Mouse (Mus musculus): ENCODE measurements around the gene Znrf4.
"Not testable (repeated sequence)": the region's sequence is repeated elsewhere in the genome, so short reads cannot be mapped to it uniquely, and the experiment has no call there.

Znrf4 gene

DNA sequence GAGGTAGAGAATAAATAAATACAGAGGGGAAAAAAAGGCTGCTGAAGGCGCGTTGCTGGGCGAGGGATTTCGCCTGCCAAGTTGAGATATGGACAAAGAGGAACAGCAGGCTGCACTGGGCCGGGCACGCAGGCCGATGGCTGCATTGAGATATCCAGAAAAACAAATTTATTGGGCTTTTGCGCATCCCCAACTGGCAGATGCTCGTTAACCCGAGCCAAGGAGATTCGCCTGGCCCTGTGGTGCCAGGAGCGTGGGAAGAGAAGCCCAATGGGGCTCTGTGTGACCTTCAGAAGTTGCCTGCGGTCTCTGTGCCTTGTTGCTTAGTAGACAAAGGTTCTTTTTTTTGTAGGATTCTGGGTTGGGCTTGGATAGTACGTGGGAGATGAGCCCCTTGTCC is 24.0 kb upstream of the Znrf4 start:
- no peak for DNase-seq (ENCODE audit: low spot score)

DNA sequence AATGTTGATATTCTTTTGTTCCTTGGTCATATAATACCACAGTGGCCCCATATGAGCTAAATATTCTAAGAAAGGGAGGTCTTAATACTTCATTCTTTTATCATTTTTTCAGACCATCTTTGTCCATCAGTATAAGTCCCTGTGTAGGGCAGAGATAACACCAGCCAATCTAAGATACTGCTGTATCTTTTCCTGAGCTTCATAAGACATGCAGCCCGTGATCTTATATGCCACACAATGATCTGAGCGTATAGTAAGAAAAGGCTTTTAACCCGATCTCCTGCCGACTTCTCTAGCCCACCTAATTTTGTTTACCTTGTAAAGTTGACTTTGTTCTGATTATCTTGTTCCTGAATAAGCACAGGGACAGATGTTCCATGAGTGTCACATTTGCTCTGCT is 12.7 kb upstream of the Znrf4 start:
- no peak for DNase-seq (ENCODE audit: low spot score)

DNA sequence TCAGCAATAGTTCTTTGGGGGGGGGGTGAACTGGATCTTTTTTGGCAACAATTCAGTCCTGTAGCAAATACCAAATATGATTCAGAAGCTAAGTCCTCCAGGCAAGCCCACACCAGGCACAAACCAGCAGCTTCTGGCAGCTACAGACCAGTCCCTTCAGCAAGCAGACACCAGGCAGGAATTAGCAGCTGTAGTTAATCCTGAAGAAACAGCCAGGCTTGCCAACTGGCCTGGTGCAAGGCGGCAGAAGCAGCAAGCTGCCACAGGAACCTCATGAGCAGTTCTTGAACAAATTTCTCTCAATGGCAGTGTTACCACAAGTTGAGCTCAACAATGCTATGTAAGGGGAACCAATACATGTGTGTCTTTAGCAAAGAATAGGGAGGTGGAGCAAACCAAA is 10.5 kb upstream of the Znrf4 start:
- no peak for DNase-seq (ENCODE audit: low spot score)

DNA sequence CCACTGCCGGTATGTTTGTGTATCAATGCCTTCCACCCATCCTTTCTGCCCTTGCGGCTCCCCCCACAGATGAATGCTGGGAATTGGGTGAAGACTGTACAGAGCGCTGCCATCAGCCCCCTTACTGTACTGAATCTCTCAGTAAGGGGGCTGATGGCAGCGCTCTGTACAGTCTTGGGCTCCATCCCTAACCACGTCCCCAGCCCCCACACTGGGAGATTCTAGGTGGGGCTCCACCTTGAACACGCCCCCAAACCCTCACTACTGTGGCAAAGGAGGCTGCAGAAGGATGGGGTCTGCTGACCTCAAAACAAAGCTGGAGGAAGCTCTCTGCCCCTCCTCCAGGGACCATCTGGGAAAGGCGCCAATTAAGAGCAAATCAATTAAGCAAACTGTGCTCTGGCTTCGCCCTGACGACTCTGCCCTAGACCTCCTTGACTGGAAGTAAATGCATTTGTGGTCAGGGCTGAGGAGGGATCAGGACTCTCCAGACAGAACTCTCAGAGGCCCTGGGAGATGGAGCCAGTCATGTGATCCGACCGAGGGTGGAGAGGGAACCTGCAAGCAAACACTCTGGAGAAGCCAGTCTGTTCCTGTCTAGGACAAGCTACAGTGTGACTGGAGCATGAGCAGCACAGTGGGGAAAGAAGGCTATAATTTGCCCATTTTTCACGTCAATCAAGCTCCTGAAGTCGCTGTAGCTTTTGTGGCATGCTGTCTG is 3.6 kb upstream of the Znrf4 start:
- DNase-seq (ENCODE audit: low spot score) = no peak

DNA sequence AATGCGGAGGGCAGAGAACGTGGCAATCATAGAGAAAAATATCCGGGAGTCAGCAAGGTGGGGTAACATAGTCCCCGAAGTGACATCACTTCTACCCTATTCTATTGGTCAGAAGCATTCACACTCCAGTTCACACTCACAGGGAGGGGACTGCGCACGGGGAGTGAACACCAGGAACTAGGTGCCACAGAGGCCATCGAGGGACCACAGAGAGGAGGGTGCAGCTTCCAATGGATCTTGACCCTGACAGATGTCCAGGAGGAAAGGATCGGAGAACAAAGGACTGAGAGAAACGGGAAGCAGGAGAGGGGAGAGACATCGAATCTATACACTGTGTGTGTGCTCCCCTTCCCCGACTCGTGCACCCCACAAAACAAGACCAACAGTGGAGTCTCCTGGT is 2.7 kb upstream of the Znrf4 start:
- DNase-seq (ENCODE audit: low spot score) = no peak

DNA sequence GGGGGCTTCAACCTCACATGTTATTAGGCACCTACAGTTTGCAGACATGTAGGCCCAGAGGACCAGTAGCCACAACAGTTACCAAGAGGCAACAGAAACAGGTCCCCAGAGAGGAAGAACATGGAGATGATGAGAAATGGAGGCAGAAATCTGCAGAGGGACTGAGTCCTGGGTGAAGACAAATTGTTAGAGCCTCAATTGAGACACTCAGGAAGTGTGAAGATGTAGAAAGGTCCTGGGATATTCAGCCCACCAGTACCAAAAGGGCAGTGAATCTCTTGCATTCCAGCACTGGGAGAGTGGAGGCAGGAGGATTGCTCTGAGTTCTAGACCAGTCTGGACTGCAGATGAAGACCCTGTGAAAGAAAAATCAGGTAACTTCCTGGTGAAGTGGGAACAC is 2.1 kb upstream of the Znrf4 start:
- no peak for DNase-seq (ENCODE audit: low spot score)

DNA sequence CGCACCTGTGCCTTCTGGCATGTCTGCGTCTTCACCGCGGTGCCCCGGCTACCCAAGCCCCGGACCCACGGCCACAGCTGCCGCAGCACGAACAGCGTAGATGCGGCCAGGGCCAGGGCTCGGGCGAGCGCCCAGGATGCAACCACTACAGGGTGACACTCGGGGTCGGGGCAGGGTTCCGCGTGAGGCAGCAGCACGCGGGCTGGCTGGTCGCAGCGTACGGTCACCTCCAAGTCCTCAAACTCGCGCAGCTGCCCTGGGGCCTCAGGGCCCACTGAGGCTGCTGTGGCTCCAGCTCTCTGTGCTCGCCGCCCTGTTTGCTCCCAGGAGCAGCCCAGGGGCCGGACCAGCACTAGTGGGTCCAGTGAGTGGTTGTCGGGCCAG is 532 bp downstream of the Znrf4 start:
- no peak for DNase-seq (ENCODE audit: low spot score)

DNA sequence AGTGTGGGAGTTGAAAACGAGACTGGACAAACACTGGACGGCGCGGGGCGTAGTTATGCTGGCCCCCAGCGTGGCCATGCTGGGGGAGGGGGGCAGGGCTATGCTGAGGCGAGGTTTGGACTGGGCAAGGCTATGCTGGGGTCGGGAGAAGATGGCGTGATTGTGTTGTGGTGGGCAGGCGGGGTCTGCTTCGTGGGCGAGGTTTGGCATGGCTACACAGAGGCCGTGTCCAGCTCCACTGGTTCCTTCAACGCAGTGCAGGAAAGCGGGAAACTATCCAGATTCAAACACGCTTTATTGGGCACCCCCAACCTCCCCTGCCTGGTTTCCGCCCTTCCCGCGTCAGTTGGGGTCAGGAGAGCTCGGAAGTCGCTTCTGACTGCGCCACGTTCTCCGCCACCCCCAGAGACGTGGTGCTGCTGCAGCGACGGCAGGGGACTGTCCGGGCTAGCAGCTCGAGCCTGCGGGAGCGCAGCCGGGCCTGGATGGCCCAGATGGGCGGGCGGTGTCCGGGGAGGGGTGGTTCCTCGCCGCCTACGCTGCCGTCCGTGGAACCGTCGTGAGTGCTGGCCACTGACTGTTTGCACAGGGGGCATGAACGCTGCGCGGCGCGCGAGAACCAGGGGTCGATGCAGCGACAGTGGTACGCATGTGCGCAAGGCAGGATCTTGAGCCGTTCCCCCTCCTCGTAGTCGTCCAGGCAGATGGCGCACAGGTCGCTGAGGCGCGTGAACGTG is 1.1 kb downstream of the Znrf4 start:
- DNase-seq (ENCODE audit: low spot score) = no peak

DNA sequence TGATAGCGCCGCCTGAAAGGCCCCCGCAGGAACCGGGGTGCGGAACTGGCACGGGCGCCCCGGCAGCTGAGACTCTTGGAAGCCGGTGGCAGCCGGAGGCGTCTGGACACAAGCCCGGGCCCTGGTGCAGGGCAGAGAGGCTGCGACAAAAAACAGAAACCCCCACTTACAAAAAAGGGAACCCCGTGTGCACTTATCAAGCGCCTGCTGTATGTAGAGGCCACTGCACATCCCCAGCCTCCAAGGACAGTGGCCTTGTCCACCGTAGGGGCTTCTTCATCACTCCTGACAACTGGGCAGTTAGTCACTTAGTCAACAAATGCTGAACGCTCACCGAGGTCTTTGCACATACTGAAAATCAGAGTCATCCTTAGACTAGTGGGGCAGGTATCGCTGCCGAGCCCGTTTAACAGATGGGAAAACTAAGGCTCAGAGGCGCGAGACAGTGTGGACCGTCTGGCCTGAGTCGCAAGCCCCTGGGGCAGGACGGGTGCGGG is 1.7 kb downstream of the Znrf4 start:
- no peak for DNase-seq (ENCODE audit: low spot score)

DNA sequence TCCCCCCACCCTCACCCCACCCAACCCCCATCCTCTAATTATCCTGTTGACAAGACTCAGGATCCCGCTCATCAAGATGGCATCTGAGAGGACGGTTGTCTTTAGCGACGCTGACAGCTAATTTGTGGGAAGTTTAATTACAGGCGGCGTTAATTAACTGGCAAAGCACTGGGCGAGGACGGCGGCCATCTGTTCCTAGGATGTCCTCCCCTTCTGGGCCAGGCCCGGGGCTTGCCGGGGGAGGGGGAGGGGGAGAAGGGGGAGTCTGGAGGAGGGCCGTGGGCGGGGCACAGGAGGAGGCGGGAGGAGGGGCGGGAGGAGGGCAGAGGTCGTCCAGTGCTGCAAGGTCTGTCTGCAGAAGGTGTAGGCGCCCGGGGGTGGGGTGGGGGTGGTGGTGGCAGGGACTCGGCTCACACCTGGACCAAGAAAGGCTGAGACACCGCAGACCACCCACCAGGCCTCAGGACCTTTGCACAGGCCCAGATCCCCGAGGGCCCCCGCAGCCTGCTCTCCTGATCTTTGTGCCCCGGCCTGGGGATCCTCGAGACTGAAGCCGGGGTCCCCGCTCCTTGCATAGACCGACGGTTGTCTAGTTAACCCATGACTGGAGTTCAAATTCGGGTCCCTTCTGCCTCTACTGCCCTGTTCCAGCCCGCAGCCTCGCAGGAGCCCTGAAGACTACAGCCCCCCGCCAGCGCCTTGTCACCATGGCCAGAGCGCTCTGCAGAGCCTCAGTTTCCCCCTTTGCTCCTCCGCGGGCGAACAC is 2.3 kb downstream of the Znrf4 start:
- DNase-seq (ENCODE audit: low spot score) = no peak

DNA sequence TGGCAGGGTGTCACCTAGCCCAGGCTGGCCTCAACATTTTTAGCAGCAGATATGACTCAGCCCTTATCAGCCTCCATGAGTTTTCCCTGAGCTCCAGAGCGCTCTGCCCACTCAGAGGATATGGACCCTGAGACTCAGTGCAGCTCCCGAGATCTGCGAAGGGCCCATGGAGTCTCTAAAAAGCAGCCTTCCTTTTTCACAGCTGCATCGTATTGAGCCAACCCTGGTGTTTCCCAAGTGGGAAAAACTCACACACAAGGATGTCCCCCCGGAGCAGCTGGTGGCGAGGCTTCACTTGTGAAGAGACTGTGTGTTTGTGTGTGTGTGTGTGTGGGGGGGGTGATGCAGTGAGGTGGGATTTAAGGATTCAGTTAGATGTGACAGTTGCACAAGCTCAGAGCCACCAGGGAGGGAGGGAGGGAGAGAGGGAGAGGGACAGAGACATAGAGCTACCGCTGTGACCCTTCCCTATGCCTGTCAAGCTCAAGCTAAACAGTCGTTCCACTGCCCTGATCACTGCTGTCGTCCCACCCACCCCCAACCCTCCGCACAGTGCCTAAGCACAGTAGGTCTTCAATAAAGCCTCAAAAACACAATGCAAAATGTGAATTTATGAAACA is 3.1 kb downstream of the Znrf4 start:
- DNase-seq (ENCODE audit: low spot score) = no peak

DNA sequence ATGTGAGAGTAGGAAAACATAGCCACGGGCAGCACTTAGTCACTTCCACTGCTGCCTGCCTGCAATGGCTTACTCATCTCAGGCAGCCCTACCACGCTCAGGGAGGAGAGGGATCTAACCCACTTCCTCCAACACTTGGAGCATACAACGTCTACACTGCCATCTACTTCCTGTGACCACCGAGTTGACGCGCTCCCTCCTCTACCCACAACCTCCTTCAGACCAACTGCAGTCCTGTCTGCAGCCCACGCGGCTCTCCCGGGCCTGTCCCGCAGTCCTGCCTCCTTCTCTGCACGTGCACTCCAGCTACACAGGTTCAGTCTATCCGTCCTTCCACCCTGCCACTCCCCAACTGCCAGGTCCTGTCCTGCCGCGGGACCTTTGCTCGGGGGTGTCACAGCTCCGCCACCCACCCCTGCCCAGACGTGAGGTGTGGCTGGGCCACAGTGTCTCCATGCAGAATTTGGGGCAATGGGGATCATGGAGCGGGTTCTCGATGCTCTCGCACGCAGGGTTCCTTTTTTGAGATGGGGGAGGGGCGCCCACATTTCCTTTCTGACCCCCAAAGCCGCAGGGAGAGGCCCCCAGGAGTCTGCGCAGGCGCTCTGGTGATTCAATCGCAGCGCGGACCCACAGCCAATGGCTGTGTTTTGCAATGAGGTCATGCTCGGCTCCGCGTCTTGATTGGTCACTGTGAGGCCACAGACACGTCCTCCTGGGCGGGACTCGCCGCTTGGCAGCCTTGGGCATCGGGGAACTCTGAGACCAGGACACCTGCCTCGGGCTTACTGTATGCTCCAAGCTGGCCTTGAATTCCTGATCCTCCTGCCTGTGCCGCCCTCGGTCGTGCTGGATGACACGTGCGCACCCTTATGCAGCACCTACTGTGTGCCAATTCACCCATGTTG is 4.8 kb downstream of the Znrf4 start:
- DNase-seq (ENCODE audit: low spot score) = peak; percentile 92

DNA sequence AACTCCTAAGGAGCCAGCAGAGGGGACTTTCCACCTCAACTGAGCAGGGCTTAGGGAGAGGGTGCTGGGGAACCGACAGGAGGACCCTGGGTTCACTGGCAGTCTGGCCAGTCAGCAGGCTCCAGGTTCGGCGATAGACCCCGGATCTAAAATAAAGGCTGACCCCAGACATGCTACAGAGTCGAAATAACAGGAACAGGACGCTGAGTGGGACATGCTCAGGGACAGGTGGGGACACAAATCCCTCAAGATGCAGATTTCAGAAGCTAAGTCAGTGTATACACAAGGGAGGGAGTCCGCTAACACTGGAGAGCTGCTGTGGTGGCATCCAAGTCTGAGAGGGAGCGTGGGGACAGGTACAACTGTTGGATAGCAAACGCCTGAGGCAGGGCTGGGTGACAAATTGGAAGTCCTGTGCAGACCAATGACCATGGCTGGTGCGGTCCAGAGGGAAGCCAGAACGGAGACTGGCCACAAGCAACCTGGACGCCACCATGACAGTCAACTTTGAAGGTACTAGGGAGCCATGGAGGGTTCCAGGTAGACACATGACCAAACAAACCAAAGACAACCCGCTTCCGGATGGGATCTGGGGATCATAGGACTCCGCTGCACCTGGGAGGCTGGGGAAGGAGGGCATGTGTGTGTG is 5.7 kb downstream of the Znrf4 start:
- no peak for DNase-seq (ENCODE audit: low spot score)

DNA sequence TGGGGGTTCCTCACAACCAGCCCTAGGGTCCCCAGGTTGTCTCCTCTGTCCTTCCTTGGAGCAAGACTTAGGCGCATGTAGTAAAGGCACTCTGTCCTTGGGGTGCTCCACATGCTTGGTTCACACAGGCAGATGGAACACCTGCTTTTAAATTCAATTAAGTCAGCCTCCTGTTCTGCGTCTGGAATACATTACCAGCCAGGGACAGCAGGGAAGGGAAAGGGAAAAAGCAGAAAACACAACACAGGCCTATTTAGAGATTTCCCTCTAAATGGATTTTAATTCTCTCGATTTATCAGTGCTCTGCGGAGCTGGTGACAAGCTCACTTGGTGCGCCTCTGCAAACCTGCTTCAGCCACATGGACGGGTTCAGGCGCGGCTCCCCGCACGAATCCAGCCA is 6.8 kb downstream of the Znrf4 start:
- no peak for DNase-seq (ENCODE audit: low spot score)

DNA sequence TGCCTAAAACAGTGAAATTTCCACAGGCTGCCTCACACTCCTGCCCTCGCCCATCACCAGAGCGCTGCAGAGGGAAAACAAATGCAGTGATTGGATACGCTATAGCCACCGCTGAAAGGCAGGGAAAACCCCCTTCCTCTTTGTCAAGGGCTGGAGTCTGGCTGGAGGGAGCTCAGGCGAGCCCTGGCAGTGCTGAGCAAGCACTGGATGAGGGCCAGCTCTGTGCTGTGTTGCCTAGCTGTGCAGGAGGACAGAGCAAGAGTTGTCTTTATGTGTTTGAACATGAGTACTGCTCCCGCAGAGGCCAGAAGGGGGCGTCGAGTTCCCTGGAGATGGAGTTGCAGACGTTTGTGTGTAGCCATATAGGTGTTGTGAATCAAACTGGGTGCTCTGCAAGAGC is 9.7 kb downstream of the Znrf4 start:
- peak; percentile 53 for DNase-seq (ENCODE audit: low spot score)

DNA sequence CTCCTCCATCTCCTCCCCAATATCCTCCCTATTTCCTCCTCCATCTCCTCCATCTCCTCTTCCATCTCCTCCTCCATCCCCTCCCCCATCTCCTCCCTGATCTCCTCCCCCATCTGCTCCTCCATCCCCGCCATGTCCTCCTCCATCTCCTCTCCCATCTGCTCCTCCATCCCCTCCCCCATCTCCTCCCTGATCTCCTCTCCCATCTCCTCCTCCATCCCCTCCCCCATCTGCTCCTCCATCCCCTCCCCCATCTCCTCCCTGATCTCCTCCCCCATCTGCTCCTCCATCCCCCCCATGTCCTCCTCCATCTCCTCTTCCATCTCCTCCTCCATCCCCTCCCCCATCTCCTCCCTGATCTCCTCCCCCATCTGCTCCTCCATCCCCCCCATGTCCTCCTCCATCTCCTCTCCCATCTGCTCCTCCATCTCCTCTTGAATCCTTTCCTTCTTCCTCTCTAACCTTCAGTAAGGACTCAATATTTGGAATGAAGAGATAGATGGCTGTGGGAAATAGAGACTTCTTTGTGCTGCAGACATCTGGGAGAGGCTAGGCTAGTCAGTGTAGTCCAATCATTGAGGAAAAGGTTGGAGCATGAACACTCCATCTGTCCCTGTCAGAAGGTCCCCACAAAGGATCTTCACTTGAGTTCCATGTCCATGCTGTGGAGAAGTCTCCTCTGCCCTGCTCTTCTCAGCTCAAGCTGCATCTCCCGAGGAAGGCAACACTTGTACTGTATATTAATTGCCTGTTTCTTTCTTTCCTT is 10.4 kb downstream of the Znrf4 start:
- DNase-seq (ENCODE audit: low spot score) = not testable (repeated sequence)

DNA sequence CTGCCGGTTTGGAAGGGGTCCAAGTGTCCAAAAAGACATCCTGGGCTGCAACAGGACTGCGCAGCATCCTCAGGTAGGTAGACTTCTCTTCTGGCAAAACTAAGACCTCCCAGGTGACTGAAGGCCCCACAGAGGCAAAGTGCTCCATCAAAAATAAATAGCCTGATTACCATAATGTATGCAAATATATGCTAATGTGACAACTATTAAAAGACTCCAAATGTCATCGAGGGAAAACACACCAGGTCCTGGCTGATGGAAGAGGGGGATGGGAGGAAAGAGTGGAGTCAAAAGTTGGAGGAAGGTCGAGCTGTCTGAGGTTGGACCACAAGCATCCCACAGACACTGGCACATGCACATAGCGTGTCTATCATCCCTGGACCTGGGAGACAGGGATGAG is 13.0 kb downstream of the Znrf4 start:
- DNase-seq (ENCODE audit: low spot score) = no peak

DNA sequence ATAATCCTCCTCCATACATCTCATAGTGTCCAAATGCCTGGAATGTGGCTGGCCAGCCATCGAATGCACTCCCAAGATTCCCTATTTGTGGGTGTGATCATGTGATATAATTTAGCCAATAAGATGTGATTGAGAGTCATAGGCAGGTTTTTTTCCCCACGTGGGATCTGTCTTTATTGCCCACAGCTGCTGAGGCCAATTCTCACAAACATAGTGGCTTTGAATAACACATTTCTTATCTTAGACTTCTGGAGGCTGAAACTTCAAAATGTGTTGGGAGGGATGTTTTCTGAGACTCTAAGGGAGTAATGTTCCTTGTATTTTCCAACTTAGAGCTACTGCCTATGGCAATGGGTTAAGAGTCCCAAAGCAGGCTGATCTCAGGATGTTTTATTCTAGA is 17.8 kb downstream of the Znrf4 start:
- DNase-seq (ENCODE audit: low spot score) = no peak

DNA sequence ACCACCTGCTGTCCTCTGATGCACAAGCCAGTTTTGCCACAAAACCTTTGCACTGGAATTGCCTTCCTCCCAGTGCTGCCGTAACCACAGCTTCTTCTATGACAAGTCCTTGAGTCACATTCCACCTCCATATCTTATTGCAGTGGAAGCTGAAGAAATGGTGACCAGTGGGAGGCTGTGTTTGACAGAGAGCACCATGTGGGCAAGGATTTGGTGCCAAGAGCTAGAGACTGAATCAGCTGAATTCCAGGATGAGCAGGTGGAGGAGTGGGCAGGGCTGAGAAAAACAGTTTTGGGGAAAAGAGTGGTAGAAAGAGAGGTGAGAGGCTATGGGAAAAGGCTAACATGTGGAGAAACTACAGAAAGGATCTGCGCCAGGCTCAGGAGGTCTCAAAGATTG is 18.4 kb downstream of the Znrf4 start:
- no peak for DNase-seq (ENCODE audit: low spot score)
